Mouse (Mus musculus) monocyte, adult 2 months (primary cell): Measurements from ENCODE around the gene Fgr.

Source experiments
- DNase-seq, 2 experiments: peaks; one replicate each; pipeline ENCODE4 v3.0.0; 2022; ENCODE audit warnings: low spot score in 2 of 2, low read depth in 1 of 2

Gene Fgr

GRCm38 (mm10) chr4:133050837-133051549, 77.1 kb downstream of the Fgr start:
- no peak for DNase-seq

GRCm38 (mm10) chr4:133051550-133051865, 77.6 kb downstream of the Fgr start:
- DNase-seq: no peak
